Mouse (Mus musculus) intestine, postnatal 0 days (tissue): ENCODE results near the gene 1700017D01Rik. TPM values are rescaled to one million over a fixed set of nuclear protein-coding genes. Genes with fewer than 3 reads are reported as not detected.
"Not testable (repeated sequence)": the region's sequence is repeated elsewhere in the genome, so short reads cannot be mapped to it uniquely, and the experiment has no call there.

Experiments
- ATAC-seq: fragments of 200-750 bp; cut with Nextera tagmentation; 2 replicates; pipeline ENCODE4 v1.8.0; 2017; ENCODE audit warnings: mild to moderate bottlenecking, moderate TSS enrichment, moderate library complexity
- H3K27ac ChIP-seq: fragments of 300-500 bp; sonication (generic); 2 replicates; pipeline ENCODE4 v1.5.1; 2014; ENCODE audit warnings: mild to moderate bottlenecking, low read depth, low read length, moderate library complexity
- H3K27me3 ChIP-seq: fragments of 300-500 bp; sonication (generic); replicated peaks from 2 replicates; pipeline ENCODE4 v1.6.1; 2014; ENCODE audit warnings: low read length, mixed read lengths; ENCODE audit not compliant: control insufficient read depth, insufficient read depth
- H3K36me3 ChIP-seq: fragments of 300-500 bp; sonication (generic); 2 replicates; pipeline ENCODE4 v1.6.1; 2014; ENCODE audit warnings: mild to moderate bottlenecking, moderate library complexity; ENCODE audit not compliant: control insufficient read depth, insufficient read depth
- H3K4me1 ChIP-seq: fragments of 300-500 bp; sonication (generic); replicated peaks from 2 replicates; pipeline ENCODE4 v1.6.1; 2014; ENCODE audit warnings: antibody characterized with exemption, low read length, mixed read lengths; ENCODE audit not compliant: control insufficient read depth, insufficient read depth
- H3K4me2 ChIP-seq: fragments of 300-500 bp; sonication (generic); replicated peaks from 2 replicates; pipeline ENCODE4 v1.6.1; 2014; ENCODE audit warnings: low read depth, mild to moderate bottlenecking, moderate library complexity
- H3K4me3 ChIP-seq: fragments of 300-500 bp; sonication (generic); 2 replicates; pipeline ENCODE4 v1.5.1; 2014; ENCODE audit warnings: low read depth, low read length
- H3K9ac ChIP-seq: fragments of 300-500 bp; sonication (generic); 2 replicates; pipeline ENCODE4 v1.6.1; 2014; ENCODE audit warnings: mild to moderate bottlenecking, low read depth, low read length
- H3K9me3 ChIP-seq: fragments of 300-500 bp; sonication (generic); 2 replicates; pipeline ENCODE4 v1.6.1; 2016; ENCODE audit warnings: mixed run types; ENCODE audit not compliant: control insufficient read depth
- CTCF ChIP-seq: sonication (generic); IDR thresholded peaks from 2 replicates; pipeline ENCODE4 v1.5.1; 2016; ENCODE audit warnings: low read depth, mild to moderate bottlenecking, control low read depth, antibody characterized with exemption, moderate library complexity
- WGBS: fragments of 180-500 bp; shearing (Covaris S2); extraction: QIAGEN DNeasy Blood & Tissue Kit; methylation state at CpG from one replicate; pipeline ENCODE4 v1.1.7; 2014; 5-methylcytosine and 5-hydroxymethylcytosine counted together
- polyA plus RNA-seq: library from polyadenylated mRNA; unstranded; fragments of >200 nt; fragmentation: Nextera tagmentation; extraction: Ambion mirVana; gene quantifications from 2 replicates; pipeline ENCODE4 v1.2.1, GENCODE M21; 2015

The 1700017D01Rik gene
- polyA plus RNA-seq, 1 experiment from 2014 or later = not detected

DNA sequence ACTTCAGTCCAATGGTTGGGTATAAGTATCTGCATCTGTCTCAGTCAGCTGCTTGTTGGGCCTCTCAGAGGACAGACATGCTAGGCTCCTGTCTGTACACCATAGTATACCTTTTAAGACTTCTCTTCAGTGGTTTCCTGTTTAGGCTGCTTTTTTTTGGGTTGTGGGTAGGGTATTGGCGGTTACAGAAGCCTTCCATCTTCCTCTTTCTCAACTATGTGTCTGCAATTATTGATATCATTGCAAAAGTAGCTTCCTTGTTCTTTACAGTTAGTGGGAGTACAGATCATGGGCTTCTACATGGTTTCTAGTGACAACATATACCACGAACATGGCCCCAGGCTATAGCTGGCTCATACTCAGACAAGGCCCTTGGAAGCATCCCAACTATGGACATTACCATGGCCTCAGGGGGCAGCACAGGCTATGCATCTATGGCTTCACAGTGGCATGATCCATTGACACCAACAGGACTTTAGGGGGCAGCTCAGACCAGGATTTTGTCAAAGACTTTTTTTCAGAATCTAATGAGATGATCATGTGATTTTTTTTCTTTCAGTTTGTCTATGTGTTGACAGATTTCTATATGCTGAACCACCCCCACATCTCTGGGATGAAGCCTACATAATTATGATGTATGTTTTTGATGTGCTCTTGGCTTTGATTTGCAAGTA, 65.3 kb downstream of the 1700017D01Rik start:
- Histone ChIP-seq H3K27ac (no peak overlapping the region), H3K27me3 (no peaks in the 10 kb centered on the region), H3K9me3 (no peaks in the 10 kb centered on the region), H3K4me2 (no peak overlapping the region), H3K4me1 (no peaks in the 10 kb centered on the region), H3K4me3 (no peak overlapping the region), H3K36me3 (no peaks in the 10 kb centered on the region; the same call in 1 of the 2 replicates), H3K9ac (no peak overlapping the region)
- peak; percentile 49 for TF ChIP-seq CTCF
- no peak for ATAC-seq
- 79% methylated on average over 2 of the region's 2 CpGs for WGBS

DNA sequence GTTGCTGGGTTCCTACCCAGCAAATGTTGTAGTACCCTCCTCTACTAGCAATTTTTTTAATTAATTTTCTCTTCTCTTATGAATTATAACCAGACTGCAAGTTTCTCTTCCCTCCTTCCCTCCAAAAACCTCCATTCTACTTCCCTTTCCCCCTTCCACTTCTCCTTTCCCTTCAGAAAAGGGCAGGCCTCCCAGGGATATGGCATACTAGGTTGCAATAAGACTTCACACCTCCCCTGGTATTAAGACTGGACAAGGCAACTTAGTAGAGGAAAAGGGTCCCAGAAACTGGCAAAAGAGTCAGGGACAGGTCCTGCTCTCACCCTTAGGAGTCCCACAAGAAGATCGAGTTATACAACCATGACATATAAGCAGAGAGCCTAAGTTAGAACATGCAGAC, 69.8 kb downstream of the 1700017D01Rik start:
- no peaks in the 10 kb centered on the region; the same call in 1 of the 2 replicates for H3K36me3 ChIP-seq
- H3K9me3 ChIP-seq = no peaks in the 10 kb centered on the region
- no peak overlapping the region for H3K4me3 ChIP-seq
- H3K27ac ChIP-seq = no peak overlapping the region
- no peaks in the 10 kb centered on the region for H3K4me1 ChIP-seq
- no peak for ATAC-seq
- H3K4me2 ChIP-seq = no peak overlapping the region
- no peak overlapping the region for H3K9ac ChIP-seq
- no peaks in the 10 kb centered on the region for H3K27me3 ChIP-seq
- 87% methylated on average over 1 of the region's 1 CpGs for WGBS
- no peak for TF ChIP-seq CTCF

DNA sequence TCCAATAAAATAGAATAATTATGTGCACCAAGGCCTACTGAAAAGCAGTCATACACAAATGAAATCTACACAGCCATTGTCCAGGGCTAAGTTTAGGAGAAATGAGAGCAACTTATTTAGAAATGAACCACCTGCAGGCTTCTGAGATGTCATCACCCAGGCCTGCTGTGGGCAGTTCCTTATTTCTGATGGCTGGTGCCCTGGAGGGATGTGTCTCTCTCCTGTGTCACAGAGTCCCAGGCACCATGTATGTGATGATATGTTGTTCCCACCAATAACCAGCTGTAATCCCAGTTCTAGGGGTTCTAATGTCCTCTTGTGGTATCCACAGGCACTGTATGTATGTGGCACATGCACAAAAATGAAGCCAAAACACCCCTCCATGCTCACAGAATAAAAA, 70.7 kb downstream of the 1700017D01Rik start:
- Histone ChIP-seq H3K4me1 (no peaks in the 10 kb centered on the region), H3K4me2 (no peak overlapping the region), H3K4me3 (no peak overlapping the region), H3K27ac (no peak overlapping the region), H3K27me3 (no peaks in the 10 kb centered on the region), H3K36me3 (no peaks in the 10 kb centered on the region; the same call in 1 of the 2 replicates), H3K9ac (no peak overlapping the region), H3K9me3 (no peaks in the 10 kb centered on the region)
- no peak for TF ChIP-seq CTCF
- no peak for ATAC-seq

DNA sequence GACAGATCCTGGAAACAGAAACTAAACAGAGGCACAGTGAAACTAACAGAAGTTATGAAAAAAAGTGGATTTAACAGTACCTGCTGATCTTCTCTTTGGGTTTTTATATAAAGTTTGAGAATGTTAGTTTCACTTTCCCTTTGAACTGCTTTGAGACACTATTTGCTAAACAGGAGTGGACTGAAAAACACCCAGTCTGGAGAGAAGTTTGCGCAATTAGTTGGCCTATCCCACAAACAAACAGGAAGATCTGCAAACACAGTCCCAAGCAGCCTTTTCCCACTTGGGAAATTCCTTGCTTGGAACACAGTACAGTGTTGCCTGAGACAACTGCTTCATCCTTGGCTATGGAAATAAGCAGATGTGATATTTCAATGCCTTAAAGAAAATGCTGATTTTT, 75.0 kb downstream of the 1700017D01Rik start:
- not testable (repeated sequence) for H3K9me3 ChIP-seq, H3K36me3 ChIP-seq, H3K9ac ChIP-seq, H3K27me3 ChIP-seq, H3K4me3 ChIP-seq, H3K4me1 ChIP-seq, H3K27ac ChIP-seq, H3K4me2 ChIP-seq
- peak; percentile 50; the same call in 1 of the 2 replicates for ATAC-seq
- WGBS = 50% methylated on average over 1 of the region's 1 CpGs

DNA sequence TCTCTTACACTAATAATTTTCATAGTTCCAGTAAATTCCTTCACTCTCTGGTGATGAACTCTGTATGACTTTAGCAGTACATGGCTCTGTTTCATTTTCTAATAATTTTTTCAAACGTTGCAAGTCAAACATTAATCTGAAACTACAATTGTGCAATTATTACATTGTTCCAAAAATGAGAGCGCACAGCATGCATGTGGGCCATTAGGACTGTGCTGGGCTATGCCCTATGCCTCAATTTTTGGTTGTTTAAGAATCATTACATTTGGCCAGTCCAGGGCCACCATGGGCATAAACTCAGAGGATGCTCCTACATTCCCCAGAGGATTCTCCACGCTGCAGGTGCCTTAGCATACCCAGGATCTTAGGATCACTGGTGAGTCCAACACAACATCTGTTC, 77.4 kb downstream of the 1700017D01Rik start:
- Histone ChIP-seq H3K4me2 (no peak overlapping the region; the same call in 1 of the 2 replicates), H3K36me3 (no peaks in the 10 kb centered on the region), H3K4me3 (no peak overlapping the region), H3K9ac (no peak overlapping the region), H3K9me3 (no peaks in the 10 kb centered on the region), H3K27ac (no peak overlapping the region), H3K27me3 (no peaks in the 10 kb centered on the region), H3K4me1 (no peaks in the 10 kb centered on the region)
- WGBS = 46% methylated on average over 3 of the region's 3 CpGs
- ATAC-seq = peak; percentile 55
- no peak for TF ChIP-seq CTCF

DNA sequence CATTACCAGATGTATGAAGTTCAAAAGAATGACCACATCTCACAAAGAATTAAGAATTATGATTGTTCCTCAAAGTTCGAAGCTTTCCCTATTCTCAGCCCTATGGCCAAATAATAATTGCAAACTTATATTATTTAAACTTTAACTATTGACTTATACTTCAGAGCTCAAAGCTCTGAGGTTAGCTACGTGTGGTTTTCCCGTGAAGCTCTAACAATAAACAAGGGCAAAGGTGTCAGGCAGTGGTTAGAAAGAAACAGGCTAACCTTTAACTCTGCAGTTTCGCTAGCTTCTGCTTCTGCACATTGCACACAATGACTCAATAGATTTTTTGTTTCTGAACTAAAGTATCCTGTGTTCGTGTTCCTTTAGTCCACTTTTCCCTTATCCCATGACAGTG, 77.8 kb downstream of the 1700017D01Rik start:
- WGBS = 33% methylated on average over 5 of the region's 5 CpGs
- ATAC-seq = peak; percentile 37

DNA sequence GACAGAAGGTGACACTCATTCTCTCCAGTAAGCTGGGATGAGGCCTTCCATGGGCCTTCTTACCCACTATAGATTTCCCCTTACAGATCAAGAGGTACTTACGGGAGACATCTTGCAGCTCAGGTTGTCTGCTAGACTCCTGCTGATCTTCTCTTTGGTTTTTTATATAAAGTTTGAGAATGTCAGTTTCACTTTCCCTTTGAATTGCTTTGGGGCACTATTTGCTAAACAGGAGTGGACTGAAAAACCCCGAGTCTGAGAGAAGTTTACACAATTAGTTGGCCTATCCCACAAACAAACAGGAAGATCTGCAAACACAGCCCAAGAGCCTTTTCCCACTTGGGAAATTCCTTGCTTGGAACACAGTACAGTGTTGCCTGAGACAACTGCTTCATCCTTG, 80.4 kb downstream of the 1700017D01Rik start:
- no peak for ATAC-seq
- WGBS = 39% methylated on average over 2 of the region's 2 CpGs
- Histone ChIP-seq H3K9me3 (no peaks in the 10 kb centered on the region), H3K27me3 (no peaks in the 10 kb centered on the region), H3K9ac (no peak overlapping the region), H3K4me1 (peaks cover 4% of the 10 kb centered on the region), H3K4me2 (peak overlapping the region; percentile 17; the same call in 1 of the 2 replicates), H3K36me3 (no peaks in the 10 kb centered on the region), H3K27ac (peak overlapping the region; percentile 71; the same call in 1 of the 2 replicates), H3K4me3 (no peak overlapping the region)
- TF ChIP-seq CTCF = no peak

More for the DNA sequence above, 77.8 kb downstream of the 1700017D01Rik start:
- H3K4me2 ChIP-seq = no peak overlapping the region; the same call in 1 of the 2 replicates
- no peak overlapping the region for H3K9ac ChIP-seq
- no peak overlapping the region for H3K27ac ChIP-seq
- H3K36me3 ChIP-seq = no peaks in the 10 kb centered on the region
- no peak for TF ChIP-seq CTCF
- H3K4me3 ChIP-seq = no peak overlapping the region
- H3K27me3 ChIP-seq = no peaks in the 10 kb centered on the region
- H3K9me3 ChIP-seq = no peaks in the 10 kb centered on the region
- H3K4me1 ChIP-seq = no peaks in the 10 kb centered on the region
